In the genomic region with DNA sequence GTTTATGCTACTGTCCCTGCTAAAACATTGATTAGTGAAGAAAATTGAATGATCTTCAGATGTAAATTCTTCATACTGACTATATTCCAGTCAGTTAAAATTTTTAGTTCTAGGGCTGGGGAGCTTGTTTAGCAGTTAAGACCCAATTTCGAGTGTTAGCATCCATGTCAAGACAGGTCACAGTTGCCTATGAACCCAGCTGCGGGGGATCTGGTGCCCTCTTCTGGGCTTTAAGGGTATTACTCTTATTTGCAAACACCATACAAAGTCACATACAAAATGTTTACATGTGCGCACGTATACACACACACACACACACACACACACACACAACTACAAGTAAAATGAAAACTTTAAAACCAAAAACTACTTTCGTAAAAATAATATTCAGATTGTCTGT, we compare ENCODE assay signal across 8 mouse cellular contexts. TPM values are rescaled to one million over a fixed set of nuclear protein-coding genes. Genes with fewer than 3 reads are reported as not detected.
DNase-seq lines count a peak whose midpoint lies in the region; TF ChIP-seq lines count a peak whose summit lies in the region.

No protein-coding gene starts in this region.

- H3K4me3 ChIP-seq in cerebellum, adult 2 months (replicated peaks; ENCODE audit: insufficient read depth, low read depth, low read length), result no peak overlapping the region

- no peaks in the 10 kb centered on the region for H3K27me3 ChIP-seq in cerebellum, adult 2 months (ENCODE audit: control insufficient read depth, insufficient read depth, low read length)

- intact Hi-C loops in left cerebral cortex, postnatal 4 days (cut with DNase I), result no loop called here

- DNase-seq in cerebellum, adult 2 months, result peak in 1 of 2 experiments; percentile 13
- DNase-seq in cerebellum, adult 11 months, result no peak
- peak; percentile 4 for DNase-seq in left cerebral cortex, postnatal 4 days
- DNase-seq in left cerebral cortex, adult 8-10 months (ENCODE audit: low spot score in 2 of 2), result no peak
- peak; percentile 50 for DNase-seq in c-Kit-positive CD71-negative TER-119-negative erythroid progenitor cells, embryonic 14.5 days (ENCODE audit: low read depth)
- peak; percentile 14 to 47 for DNase-seq in kidney, postnatal 36 days
- DNase-seq in retina, adult 2 months (ENCODE audit: low read depth, low spot score), result peak; percentile 20
- DNase-seq in frontal cortex, postnatal 14 days (ENCODE audit: low spot score in 2 of 2), result no peak

- H3K27ac ChIP-seq in cerebellum, adult 2 months (ENCODE audit: insufficient read depth, low read length), result no peak overlapping the region

- TF ChIP-seq CTCF in cerebellum, adult 2 months (IDR thresholded peaks at IDR 0.05; ENCODE audit: borderline replicate concordance, insufficient read depth, low read depth, low read length), result peak; percentile 61

- no peaks in the 10 kb centered on the region for H3K4me1 ChIP-seq in cerebellum, adult 2 months (ENCODE audit: control insufficient read depth, insufficient read depth, low read length)

- 44% methylated on average over 5 of the region's 5 CpGs for WGBS in cerebellum, adult 2 months

- no peak for TF ChIP-seq POLR2A in cerebellum, adult 2 months (IDR thresholded peaks at IDR 0.05; ENCODE audit: borderline replicate concordance, insufficient read depth, low read length)

RNA-seq across cellular contexts. Expression of gene Acbd5, which starts 24.2 kb away (rescaled TPM):
- 49.1 and 53.8 TPM in 2 replicates for polyA plus RNA-seq in cerebellum, adult 2 months (2012; rRNA removed)
- total RNA-seq in left cerebral cortex, postnatal 4 days (2021), result 10 to 100 TPM; 70.0 to 71.8 TPM
- total RNA-seq in left cerebral cortex, adult 8-10 months (2022), result 10 to 100 TPM; 79.3 to 92.0 (median 82.7) TPM

RNA-seq across cellular contexts. Expression of gene Abi1, which starts 52.2 kb away (rescaled TPM):
- polyA plus RNA-seq in cerebellum, adult 2 months (2012; rRNA removed), result 104 and 114 TPM in 2 replicates
- 100 to 1,000 TPM in 1 of 2 experiments, 10 to 100 TPM in 1; 89.4 to 103 TPM for total RNA-seq in left cerebral cortex, postnatal 4 days (2021)
- total RNA-seq in left cerebral cortex, adult 8-10 months (2022), result 100 to 1,000 TPM; 130 to 152 (median 136) TPM

Comparison
In these comparisons a context has a peak if more than half of its experiments do, and no peak if none do; other contexts are left out.
1. DNase-seq: peak in left cerebral cortex, postnatal 4 days (single experiment), c-Kit-positive CD71-negative TER-119-negative erythroid progenitor cells, embryonic 14.5 days (single experiment), kidney, postnatal 36 days (2 of 2) and retina, adult 2 months (single experiment); none in cerebellum, adult 11 months (single experiment), left cerebral cortex, adult 8-10 months (0 of 2) and frontal cortex, postnatal 14 days (0 of 2).